Mouse (Mus musculus) kidney, postnatal 4 days (tissue): ENCODE results near the gene Klhl40.

ENCODE experiments used
- DNase-seq, 2 experiments: peaks; one replicate each; pipeline ENCODE4 v3.0.0; 2021; ENCODE audit warnings: mixed read lengths in 2 of 2

The Klhl40 gene

GRCm38 (mm10) chr9:121784801-121785200, 7.4 kb downstream of the Klhl40 start:
- no peak for DNase-seq

GRCm38 (mm10) chr9:121785261-121785660, 7.9 kb downstream of the Klhl40 start:
- no peak for DNase-seq

GRCm38 (mm10) chr9:121786359-121786758, 9.0 kb downstream of the Klhl40 start:
- no peak for DNase-seq

- peak; percentile 90 to 92 for DNase-seq
Measured at GRCm38 (mm10) chr9:121791206-121791605, 13.8 kb downstream of the Klhl40 start.

- peak; percentile 28 to 51 for DNase-seq
Measured at GRCm38 (mm10) chr9:121791757-121792521, 14.5 kb downstream of the Klhl40 start, which contains the start of gene Hhatl. Gene Hhatl, minus strand, starts transcription at chr9:121792507.

GRCm38 (mm10) chr9:121794972-121795539, 17.6 kb downstream of the Klhl40 start:
- DNase-seq, result peak in 1 of 2 experiments; percentile 11

GRCm38 (mm10) chr9:121797722-121798121, 20.3 kb downstream of the Klhl40 start:
- peak; percentile 55 to 68 for DNase-seq

GRCm38 (mm10) chr9:121798887-121799520, 21.6 kb downstream of the Klhl40 start:
- DNase-seq, result no peak

GRCm38 (mm10) chr9:121802747-121803146, 25.3 kb downstream of the Klhl40 start:
- no peak for DNase-seq

- no peak for DNase-seq
Measured at GRCm38 (mm10) chr9:121807546-121807945, 30.1 kb downstream of the Klhl40 start.

- DNase-seq, result no peak
Measured at GRCm38 (mm10) chr9:121807947-121808346, 30.5 kb downstream of the Klhl40 start.

GRCm38 (mm10) chr9:121808511-121808910, 31.1 kb downstream of the Klhl40 start:
- no peak for DNase-seq

- no peak for DNase-seq
Measured at GRCm38 (mm10) chr9:121810081-121810821, 32.8 kb downstream of the Klhl40 start.

- DNase-seq, result no peak
Measured at GRCm38 (mm10) chr9:121815183-121815582, 37.8 kb downstream of the Klhl40 start.

- no peak for DNase-seq
Measured at GRCm38 (mm10) chr9:121819073-121819770, 41.8 kb downstream of the Klhl40 start.

GRCm38 (mm10) chr9:121819771-121820471, 42.5 kb downstream of the Klhl40 start:
- DNase-seq, result no peak

- no peak for DNase-seq
Measured at GRCm38 (mm10) chr9:121820765-121821164, 43.4 kb downstream of the Klhl40 start.

GRCm38 (mm10) chr9:121822585-121822991, 45.2 kb downstream of the Klhl40 start:
- no peak for DNase-seq

- no peak for DNase-seq
Measured at GRCm38 (mm10) chr9:121823051-121823450, 45.6 kb downstream of the Klhl40 start.

GRCm38 (mm10) chr9:121823991-121824390, 46.6 kb downstream of the Klhl40 start:
- no peak for DNase-seq

- DNase-seq, result no peak
Measured at GRCm38 (mm10) chr9:121826356-121826755, 48.9 kb downstream of the Klhl40 start.

GRCm38 (mm10) chr9:121828314-121828713, 50.9 kb downstream of the Klhl40 start:
- DNase-seq, result no peak
